Mouse (Mus musculus) spleen, adult 18-20 months (tissue): Measurements from ENCODE around the gene Olfr1219.

Experiments used
- DNase-seq, 2 experiments: peaks; one replicate each; pipeline ENCODE4 v3.0.0; 2022; ENCODE audit warnings: mixed read lengths in 2 of 2

Gene Olfr1219

GRCm38 (mm10) chr2:89083413-89083812 lies at the start of gene Olfr1219:
Gene Olfr1219 (minus strand): TSS chr2:89083513.
- DNase-seq: no peak

- no peak for DNase-seq
These were observed 49.6 kb upstream of the Olfr1219 start, which contains the start of gene Olfr1222 for GRCm38 (mm10) chr2:89132954-89133353. Gene Olfr1222 (minus strand): TSS chr2:89133054.

- no peak for DNase-seq
These were observed 33.9 kb upstream of the Olfr1219 start, which contains the start of gene Olfr1221 for GRCm38 (mm10) chr2:89117183-89117582. Gene Olfr1221 (minus strand): TSS chr2:89117283.

- no peak for DNase-seq
These were observed 23.4 kb upstream of the Olfr1219 start, which contains the start of gene Olfr1220 for GRCm38 (mm10) chr2:89106735-89107134. Gene Olfr1220 (minus strand): TSS chr2:89106835.

- no peak for DNase-seq
These were observed 22.3 kb upstream of the Olfr1219 start for GRCm38 (mm10) chr2:89105651-89106050.

GRCm38 (mm10) chr2:89093848-89094247 lies 10.5 kb upstream of the Olfr1219 start:
- DNase-seq: no peak

GRCm38 (mm10) chr2:89081487-89081886 lies 1.8 kb downstream of the Olfr1219 start:
- DNase-seq: no peak

- no peak for DNase-seq
These were observed 22.2 kb downstream of the Olfr1219 start, which contains the start of gene Olfr1218 for GRCm38 (mm10) chr2:89061087-89061486. Gene Olfr1218 (minus strand): TSS chr2:89061187.

GRCm38 (mm10) chr2:89031965-89032364 lies 51.3 kb downstream of the Olfr1219 start, which contains the start of gene Olfr1217:
Gene Olfr1217 (minus strand): TSS chr2:89032065.
- no peak for DNase-seq
